Mouse (Mus musculus) lung, adult 2 months (tissue): ENCODE measurements around the gene Otud7b.

ENCODE experiments used
- CTCF ChIP-seq: fragments of 200-500 bp; IDR thresholded peaks from 2 replicates; pipeline ENCODE4 v1.5.1; 2011; ENCODE audit warnings: mild to moderate bottlenecking, low read length, control low read depth; ENCODE audit not compliant: insufficient read depth
- POLR2A ChIP-seq: fragments of 200-500 bp; IDR thresholded peaks from 2 replicates; pipeline ENCODE4 v1.6.1; 2011; ENCODE audit warnings: low read depth, mild to moderate bottlenecking, control low read depth, low read length, borderline replicate concordance; ENCODE audit errors: extremely low read depth

GRCm38 (mm10) chr3:96182382-96182776 is 78.1 kb downstream of the Otud7b start:
- TF ChIP-seq POLR2A (no peak), CTCF (no peak)
